Mouse (Mus musculus): ENCODE results near the gene Disp2.

DNA sequence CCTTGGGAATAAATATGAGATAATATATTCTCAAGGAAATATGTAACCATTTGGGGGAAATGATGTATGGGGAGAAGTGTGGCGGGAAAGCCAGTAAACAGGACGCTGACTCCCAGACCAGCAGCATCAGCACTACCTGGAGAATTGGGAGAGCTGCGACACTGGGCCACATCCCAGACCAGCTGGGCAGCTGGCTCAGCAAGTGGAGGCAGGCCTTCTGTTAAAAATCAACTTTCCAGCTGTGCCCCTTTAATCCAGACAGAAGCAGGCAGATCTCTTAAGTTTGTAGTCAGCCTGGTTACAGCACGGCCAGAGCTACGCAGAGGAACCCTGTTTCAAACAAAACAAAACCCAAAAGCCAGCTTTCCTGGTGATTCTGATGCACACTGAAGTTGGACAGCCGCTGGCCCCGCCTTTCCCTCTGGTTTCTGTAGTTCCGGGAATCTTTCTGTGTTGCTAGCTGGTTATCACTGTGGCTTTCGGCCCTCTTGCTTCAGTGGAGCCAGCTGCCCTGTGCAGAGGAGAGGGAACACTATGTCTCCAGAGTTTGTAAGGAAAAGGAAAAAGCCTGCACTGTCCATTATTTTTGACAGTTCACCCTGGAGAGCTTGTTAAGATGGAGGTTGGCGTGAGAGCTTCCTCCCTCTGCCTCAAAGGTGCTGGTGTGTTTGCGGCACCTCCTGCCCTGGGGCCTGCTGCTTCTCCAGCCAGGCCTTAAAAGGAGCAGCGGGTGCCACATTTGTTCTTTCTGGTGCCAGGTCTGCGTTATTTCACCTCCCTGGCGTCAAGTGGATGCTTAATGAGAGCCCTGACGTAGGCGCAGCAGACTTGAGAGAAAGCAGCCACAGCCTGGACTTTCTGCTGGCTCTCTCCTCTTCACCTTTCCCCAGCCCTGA, 27.4 kb upstream of the Disp2 start:
- TF ChIP-seq FLI1 (IDR thresholded peaks at IDR 0.05; ENCODE audit: low read length) (no peak), GATA1 (IDR thresholded peaks at IDR 0.05; ENCODE audit: borderline replicate concordance, low read length) (no peak)

All from megakaryocyte, embryonic 14.5 days (primary cell).